Mouse (Mus musculus) forebrain, embryonic 13.5 days (tissue): Measurements from ENCODE around the gene Dffa. TPM values are rescaled to one million over a fixed set of nuclear protein-coding genes. Genes with fewer than 3 reads are reported as not detected.

Experiments used
- ATAC-seq: fragments of 200-750 bp; cut with Nextera tagmentation; 2 replicates; pipeline ENCODE4 v1.8.0; 2017
- H3K27ac ChIP-seq: fragments of 300-500 bp; sonication (generic); 2 replicates; pipeline ENCODE4 v1.5.1; 2015; ENCODE audit warnings: inconsistent platforms, mild to moderate bottlenecking, moderate library complexity
- H3K27me3 ChIP-seq: fragments of 300-500 bp; sonication (generic); 2 replicates; pipeline ENCODE4 v1.6.1; 2015; ENCODE audit warnings: mild to moderate bottlenecking, inconsistent platforms
- H3K36me3 ChIP-seq: fragments of 300-500 bp; sonication (generic); 2 replicates; pipeline ENCODE4 v1.6.1; 2015; ENCODE audit warnings: mild to moderate bottlenecking, inconsistent platforms; ENCODE audit not compliant: poor library complexity, severe bottlenecking
- H3K4me1 ChIP-seq: fragments of 300-500 bp; sonication (generic); 2 replicates; pipeline ENCODE4 v1.6.1; 2015; ENCODE audit warnings: inconsistent platforms
- H3K4me2 ChIP-seq: fragments of 300-500 bp; sonication (generic); 2 replicates; pipeline ENCODE4 v1.6.1; 2015; ENCODE audit warnings: inconsistent platforms, mild to moderate bottlenecking, moderate library complexity
- H3K4me3 ChIP-seq: fragments of 300-500 bp; sonication (generic); 2 replicates; pipeline ENCODE4 v1.5.1; 2015; ENCODE audit warnings: mild to moderate bottlenecking, inconsistent platforms
- H3K9ac ChIP-seq: fragments of 300-500 bp; sonication (generic); 2 replicates; pipeline ENCODE4 v1.6.1; 2015; ENCODE audit warnings: mild to moderate bottlenecking, inconsistent platforms
- H3K9me3 ChIP-seq: fragments of 300-500 bp; sonication (generic); replicated peaks from 2 replicates; pipeline ENCODE4 v1.6.1; 2016; ENCODE audit warnings: inconsistent platforms
- WGBS: fragments of 180-500 bp; shearing (Covaris S2); methylation state at CpG from one replicate; pipeline ENCODE4 v1.1.7; 2015; 5-methylcytosine and 5-hydroxymethylcytosine counted together
- polyA plus RNA-seq: library from polyadenylated mRNA; unstranded; fragments of >200 nt; fragmentation: Nextera tagmentation; extraction: Ambion mirVana; gene quantifications from 2 replicates; pipeline ENCODE4 v1.2.1, GENCODE M21; 2015

Dffa gene
- 24.4 and 25.4 TPM in 2 replicates for polyA plus RNA-seq

GRCm38 (mm10) chr4:149103875-149104561 lies at the start of gene Dffa:
Gene Dffa, plus strand, starts transcription at chr4:149104146.
- H3K36me3 ChIP-seq = peaks cover 24% of the 10 kb centered on the region
- H3K27ac ChIP-seq = no peak within 1 kb of the TSS
- no peaks in the 10 kb centered on the region for H3K27me3 ChIP-seq
- H3K4me2 ChIP-seq = peak within 1 kb of the TSS; percentile 86
- peak within 1 kb of the TSS; percentile 89 for H3K9ac ChIP-seq
- peaks cover 10% of the 10 kb centered on the region for H3K4me1 ChIP-seq
- WGBS = 2% methylated on average over 35 of the region's 35 CpGs
- ATAC-seq = peak; percentile 91
- no peaks in the 10 kb centered on the region for H3K9me3 ChIP-seq
- peak within 1 kb of the TSS; percentile 79 for H3K4me3 ChIP-seq

GRCm38 (mm10) chr4:149055847-149056246 lies 48.1 kb upstream of the Dffa start:
- no peak for ATAC-seq
- Histone ChIP-seq H3K27ac (no peak overlapping the region), H3K36me3 (no peaks in the 10 kb centered on the region), H3K4me2 (no peak overlapping the region), H3K27me3 (peaks cover 2% of the 10 kb centered on the region; the same call in 1 of the 2 replicates), H3K4me1 (peaks cover 37% of the 10 kb centered on the region), H3K9ac (no peak overlapping the region), H3K9me3 (no peaks in the 10 kb centered on the region), H3K4me3 (no peak overlapping the region)
- 53% methylated on average over 6 of the region's 6 CpGs for WGBS

GRCm38 (mm10) chr4:149056957-149057356 lies 47.0 kb upstream of the Dffa start:
- H3K36me3 ChIP-seq = no peaks in the 10 kb centered on the region
- no peak for ATAC-seq
- no peak overlapping the region for H3K4me2 ChIP-seq
- no peak overlapping the region for H3K27ac ChIP-seq
- no peaks in the 10 kb centered on the region; the same call in 1 of the 2 replicates for H3K27me3 ChIP-seq
- H3K4me3 ChIP-seq = no peak overlapping the region
- H3K9me3 ChIP-seq = no peaks in the 10 kb centered on the region
- WGBS = 71% methylated on average over 16 of the region's 16 CpGs
- H3K4me1 ChIP-seq = peaks cover 47% of the 10 kb centered on the region
- H3K9ac ChIP-seq = no peak overlapping the region

- Histone ChIP-seq H3K4me1 (peaks cover 52% of the 10 kb centered on the region), H3K36me3 (no peaks in the 10 kb centered on the region), H3K4me3 (no peak overlapping the region), H3K27me3 (no peaks in the 10 kb centered on the region; the same call in 1 of the 2 replicates), H3K9me3 (no peaks in the 10 kb centered on the region), H3K9ac (no peak overlapping the region), H3K27ac (no peak overlapping the region), H3K4me2 (no peak overlapping the region)
- WGBS = 46% methylated on average over 14 of the region's 14 CpGs
- no peak for ATAC-seq
Observed at GRCm38 (mm10) chr4:149057470-149057869, 46.5 kb upstream of the Dffa start.

GRCm38 (mm10) chr4:149058298-149058697 lies 45.6 kb upstream of the Dffa start:
- H3K9ac ChIP-seq = peak overlapping the region; percentile 10; the same call in 1 of the 2 replicates
- H3K4me2 ChIP-seq = no peak overlapping the region
- no peaks in the 10 kb centered on the region for H3K36me3 ChIP-seq
- WGBS = 24% methylated on average over 7 of the region's 7 CpGs
- no peak overlapping the region for H3K4me3 ChIP-seq
- peaks cover 58% of the 10 kb centered on the region for H3K4me1 ChIP-seq
- peaks cover 3% of the 10 kb centered on the region for H3K27me3 ChIP-seq
- no peak for ATAC-seq
- no peaks in the 10 kb centered on the region for H3K9me3 ChIP-seq
- no peak overlapping the region for H3K27ac ChIP-seq

- Histone ChIP-seq H3K9ac (no peak overlapping the region), H3K27ac (no peak overlapping the region), H3K4me3 (no peak overlapping the region), H3K36me3 (no peaks in the 10 kb centered on the region), H3K27me3 (peaks cover 5% of the 10 kb centered on the region), H3K9me3 (no peaks in the 10 kb centered on the region), H3K4me2 (no peak overlapping the region), H3K4me1 (peaks cover 58% of the 10 kb centered on the region)
- ATAC-seq = no peak
- 94% methylated on average over 9 of the region's 9 CpGs for WGBS
Observed at GRCm38 (mm10) chr4:149059713-149060112, 44.2 kb upstream of the Dffa start.

- no peaks in the 10 kb centered on the region for H3K36me3 ChIP-seq
- no peak overlapping the region for H3K4me3 ChIP-seq
- no peak overlapping the region for H3K27ac ChIP-seq
- peaks cover 64% of the 10 kb centered on the region for H3K4me1 ChIP-seq
- no peaks in the 10 kb centered on the region for H3K9me3 ChIP-seq
- WGBS = 39% methylated on average over 14 of the region's 14 CpGs
- H3K27me3 ChIP-seq = peaks cover 5% of the 10 kb centered on the region
- H3K9ac ChIP-seq = no peak overlapping the region
- ATAC-seq = no peak
- no peak overlapping the region for H3K4me2 ChIP-seq
Observed at GRCm38 (mm10) chr4:149060621-149061431, 43.1 kb upstream of the Dffa start.

- no peak overlapping the region for H3K27ac ChIP-seq
- WGBS = 74% methylated on average over 13 of the region's 13 CpGs
- H3K9ac ChIP-seq = no peak overlapping the region
- peaks cover 66% of the 10 kb centered on the region for H3K4me1 ChIP-seq
- no peaks in the 10 kb centered on the region for H3K9me3 ChIP-seq
- no peaks in the 10 kb centered on the region for H3K36me3 ChIP-seq
- no peak overlapping the region for H3K4me2 ChIP-seq
- no peak for ATAC-seq
- peaks cover 5% of the 10 kb centered on the region for H3K27me3 ChIP-seq
- H3K4me3 ChIP-seq = no peak overlapping the region
Observed at GRCm38 (mm10) chr4:149061432-149061718, 42.6 kb upstream of the Dffa start.

GRCm38 (mm10) chr4:149062406-149063318 lies 41.3 kb upstream of the Dffa start:
- 64% methylated on average over 21 of the region's 21 CpGs for WGBS

GRCm38 (mm10) chr4:149064061-149064854 lies 39.7 kb upstream of the Dffa start:
- Histone ChIP-seq H3K36me3 (peaks cover 3% of the 10 kb centered on the region; the same call in 1 of the 2 replicates), H3K9ac (no peak overlapping the region), H3K4me1 (peaks cover 51% of the 10 kb centered on the region), H3K9me3 (no peaks in the 10 kb centered on the region), H3K27me3 (peaks cover 5% of the 10 kb centered on the region), H3K4me2 (no peak overlapping the region), H3K27ac (no peak overlapping the region), H3K4me3 (no peak overlapping the region)
- 86% methylated on average over 23 of the region's 23 CpGs for WGBS
- no peak for ATAC-seq

More at GRCm38 (mm10) chr4:149062406-149063318, 41.3 kb upstream of the Dffa start:
- H3K4me2 ChIP-seq = no peak overlapping the region
- no peak overlapping the region for H3K4me3 ChIP-seq
- no peak for ATAC-seq
- peaks cover 5% of the 10 kb centered on the region for H3K27me3 ChIP-seq
- no peaks in the 10 kb centered on the region for H3K9me3 ChIP-seq
- peaks cover 64% of the 10 kb centered on the region for H3K4me1 ChIP-seq
- peaks cover under 1% of the 10 kb centered on the region; the same call in 1 of the 2 replicates for H3K36me3 ChIP-seq
- no peak overlapping the region for H3K27ac ChIP-seq
- H3K9ac ChIP-seq = no peak overlapping the region
